Mouse (Mus musculus): ENCODE measurements at regions not wholly inside any gene's neighbourhood (a gene's known extent, or its start where the extent isn't known, plus 50 kb on each side); places are given as distances from the start of the nearest gene placed in this dataset.

- no peaks in the 10 kb centered on the region for H3K4me1 ChIP-seq
- H3K27me3 ChIP-seq = no peaks in the 10 kb centered on the region
- H3K4me3 ChIP-seq (replicated peaks) = no peak overlapping the region
- no peak for ATAC-seq (ENCODE audit: low FRiP score)
- 59% methylated on average over 4 of the region's 4 CpGs for WGBS
- no peak overlapping the region for H3K4me2 ChIP-seq
- no peak overlapping the region for H3K27ac ChIP-seq
- H3K9me3 ChIP-seq = no peaks in the 10 kb centered on the region
- H3K9ac ChIP-seq = no peak overlapping the region
- no peaks in the 10 kb centered on the region for H3K36me3 ChIP-seq (replicated peaks)
Observed at GRCm38 (mm10) chrX:58686119-58686518, 223.0 kb upstream of the 4930550L24Rik start.

- ATAC-seq (ENCODE audit: low FRiP score) = peak; percentile 51; the same call in 1 of the 2 replicates
- no peaks in the 10 kb centered on the region for H3K4me1 ChIP-seq
- no peak overlapping the region for H3K27ac ChIP-seq
- no peaks in the 10 kb centered on the region for H3K27me3 ChIP-seq
- no peak overlapping the region for H3K9ac ChIP-seq
- H3K4me2 ChIP-seq = no peak overlapping the region
- WGBS = 38% methylated on average over 2 of the region's 2 CpGs
- no peaks in the 10 kb centered on the region for H3K9me3 ChIP-seq
- no peak overlapping the region for H3K4me3 ChIP-seq (replicated peaks)
- no peaks in the 10 kb centered on the region for H3K36me3 ChIP-seq (replicated peaks)
Observed at GRCm38 (mm10) chrX:58688964-58689363, 220.2 kb upstream of the 4930550L24Rik start.

DNA sequence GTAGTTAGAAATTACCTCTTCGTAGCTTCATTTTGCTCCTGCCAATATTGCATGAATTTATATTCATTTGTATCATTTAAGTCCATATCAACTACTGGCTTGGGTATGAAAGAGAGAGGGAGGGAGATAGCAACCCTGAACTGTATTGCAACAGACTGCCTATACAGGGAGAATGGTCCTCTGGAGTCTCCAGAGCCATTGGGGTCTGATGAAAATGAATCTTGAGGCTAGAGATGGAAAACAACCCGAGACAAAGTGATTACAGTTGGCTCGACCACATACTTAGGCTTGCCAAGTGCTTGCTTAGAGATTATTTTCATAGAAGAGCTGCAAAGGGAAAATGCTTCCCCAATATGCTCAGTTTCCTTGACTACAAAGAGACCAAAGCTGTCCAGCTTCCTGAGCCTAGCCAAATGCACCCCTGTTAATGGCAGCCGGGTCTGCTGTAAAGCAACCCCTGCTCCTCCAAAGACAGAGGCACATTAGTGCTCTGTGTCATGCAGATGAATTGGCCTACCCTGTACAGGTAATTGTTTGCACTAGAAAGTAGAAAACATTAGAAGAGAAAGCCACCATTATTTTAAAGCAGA, 206.9 kb upstream of the 4930550L24Rik start:
- no peaks in the 10 kb centered on the region for H3K36me3 ChIP-seq (replicated peaks)
- no peaks in the 10 kb centered on the region for H3K4me1 ChIP-seq
- H3K27ac ChIP-seq = no peak overlapping the region
- no peak overlapping the region for H3K4me2 ChIP-seq
- 76% methylated on average over 4 of the region's 4 CpGs for WGBS
- H3K9me3 ChIP-seq = no peaks in the 10 kb centered on the region
- ATAC-seq (ENCODE audit: low FRiP score) = no peak
- H3K9ac ChIP-seq = no peak overlapping the region
- H3K4me3 ChIP-seq (replicated peaks) = no peak overlapping the region
- no peaks in the 10 kb centered on the region for H3K27me3 ChIP-seq

Measured in forebrain, embryonic 12.5 days (tissue).